Mouse (Mus musculus) cerebellum, postnatal 25 days (tissue): ENCODE measurements around the gene Olfr101.

ENCODE experiments used
- DNase-seq, 2 experiments: peaks; one replicate each; pipeline ENCODE4 v3.0.0; 2021; ENCODE audit warnings: mixed read lengths in 2 of 2

Olfr101 gene

DNA sequence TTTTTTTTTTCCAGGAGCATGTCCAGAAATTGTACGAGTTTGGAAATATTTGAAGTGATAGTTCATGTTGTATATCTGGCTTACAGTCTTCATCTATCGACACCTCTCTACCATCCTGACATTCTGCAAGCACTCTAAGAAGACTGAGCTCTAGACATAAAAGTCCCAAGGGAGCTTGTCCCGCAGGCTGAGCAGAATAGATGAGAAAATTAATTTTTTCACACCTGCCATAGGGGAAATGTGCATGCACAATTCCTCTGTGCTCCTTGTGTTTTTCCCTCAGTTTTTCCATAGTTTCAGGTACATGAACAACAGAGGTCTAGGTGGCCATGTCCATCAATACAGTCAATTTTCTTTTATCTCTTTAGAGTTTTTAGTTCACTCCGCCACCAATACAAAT is at the start of gene Olfr101:
Gene Olfr101, minus strand, starts transcription at position 101 of the 400 bp plus-strand sequence.
- no peak for DNase-seq

- DNase-seq: no peak
Observed at GRCm38 (mm10) chr17:37339598-37339997, 35.5 kb upstream of the Olfr101 start, which contains the start of gene Olfr103. TSS of gene Olfr103 (minus strand) at chr17:37339698.

GRCm38 (mm10) chr17:37316954-37317353 is 12.8 kb upstream of the Olfr101 start, which contains the start of gene Olfr102:
TSS of gene Olfr102 (minus strand) at chr17:37317054.
- no peak for DNase-seq

GRCm38 (mm10) chr17:37310146-37310699 is 6.1 kb upstream of the Olfr101 start:
- DNase-seq: no peak

- no peak for DNase-seq
Observed at GRCm38 (mm10) chr17:37308483-37308882, 4.4 kb upstream of the Olfr101 start.

- DNase-seq: no peak
Observed at GRCm38 (mm10) chr17:37283360-37283759, 20.8 kb downstream of the Olfr101 start, which contains the start of gene Olfr99. TSS of gene Olfr99 (minus strand) at chr17:37283460.

DNA sequence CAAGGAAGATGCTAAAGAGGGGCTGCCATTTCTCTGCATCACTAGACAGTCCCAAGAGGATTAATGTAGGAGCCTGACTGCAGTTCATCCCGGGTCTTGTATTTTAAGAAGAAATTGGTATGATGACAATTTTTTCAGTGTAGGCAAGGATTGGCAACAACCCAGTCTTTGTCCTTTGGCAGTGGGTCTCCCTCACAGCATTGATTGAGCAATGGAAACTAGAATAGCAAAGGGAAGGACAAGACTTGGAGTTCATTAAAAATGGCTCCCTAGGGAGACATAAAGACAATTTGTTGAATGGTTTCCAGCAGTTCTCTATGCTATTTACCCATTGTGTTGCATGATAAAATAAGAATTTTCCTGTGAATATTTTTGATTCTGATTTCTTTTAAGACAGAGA is 23.8 kb downstream of the Olfr101 start:
- no peak for DNase-seq

DNA sequence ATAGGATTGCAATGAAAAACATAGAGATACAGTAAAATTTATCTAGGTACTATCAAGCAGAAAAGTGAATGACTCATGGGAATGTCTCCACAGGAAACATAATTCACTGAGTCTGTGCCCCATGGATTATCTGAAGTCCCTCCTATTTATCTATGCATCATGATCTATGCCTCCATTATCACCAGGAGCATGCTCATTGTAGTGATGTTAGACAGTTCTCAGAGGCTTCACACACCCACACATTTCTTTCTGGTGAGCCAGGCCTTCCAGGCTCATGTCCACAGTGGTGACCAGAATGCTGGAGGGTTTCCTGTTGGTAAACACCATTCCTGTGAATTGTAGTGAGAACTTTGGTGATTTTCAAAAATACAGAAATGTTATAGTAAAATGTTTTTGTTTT is 27.5 kb downstream of the Olfr101 start:
- no peak for DNase-seq

- DNase-seq: no peak
Observed at GRCm38 (mm10) chr17:37275626-37276248, 28.4 kb downstream of the Olfr101 start.

GRCm38 (mm10) chr17:37270702-37271092 is 33.4 kb downstream of the Olfr101 start:
- peak; percentile 8 to 13 for DNase-seq

GRCm38 (mm10) chr17:37270058-37270701 is 33.9 kb downstream of the Olfr101 start, which contains the start of gene H2-M3:
TSS of gene H2-M3 (plus strand) at chr17:37270220.
- peak; percentile 71 to 85 for DNase-seq

GRCm38 (mm10) chr17:37263626-37264025 is 40.5 kb downstream of the Olfr101 start, which contains the start of gene Olfr98:
TSS of gene Olfr98 (minus strand) at chr17:37263749.
- DNase-seq: no peak

DNA sequence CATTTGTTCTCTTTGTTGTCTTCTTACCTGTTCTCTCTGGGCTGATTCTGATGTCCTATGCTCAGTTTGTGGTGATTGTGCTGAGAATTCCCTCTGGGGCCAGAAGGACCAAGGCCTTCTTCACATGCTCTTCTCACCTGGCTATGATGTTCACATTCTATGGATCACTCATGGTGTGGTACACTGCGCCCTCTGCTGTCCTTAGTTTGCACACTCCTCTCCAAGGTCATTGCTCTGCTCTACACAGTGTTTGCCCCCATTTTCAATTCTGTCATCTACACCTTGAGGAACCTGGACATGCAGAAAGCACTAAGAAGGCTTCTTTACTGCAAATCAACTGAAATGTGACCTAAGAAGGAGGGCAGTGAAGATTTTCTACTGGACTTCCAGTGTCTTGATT is 53.6 kb downstream of the Olfr101 start:
- peak in 1 of 2 experiments; percentile 20 for DNase-seq

DNA sequence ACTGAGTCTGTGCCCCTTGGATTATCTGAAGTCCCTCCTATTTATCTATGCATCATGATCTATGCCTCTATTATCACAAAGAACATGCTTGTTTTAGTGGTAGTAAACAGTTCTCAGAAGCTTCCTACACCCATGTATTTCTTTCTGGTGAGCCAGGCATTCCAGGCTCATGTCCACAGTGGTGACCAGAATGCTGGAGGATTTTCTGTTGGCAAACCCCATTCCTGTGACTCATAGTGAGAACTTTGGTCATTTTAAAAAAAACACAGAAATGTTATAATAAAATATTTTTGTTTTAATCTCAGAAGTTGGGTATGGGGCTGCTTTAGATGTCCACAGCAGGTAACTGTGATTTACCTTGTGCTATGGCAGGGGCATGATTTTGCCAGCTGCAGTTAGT is 54.7 kb downstream of the Olfr101 start:
- no peak for DNase-seq
